Mouse (Mus musculus) embryonic facial prominence, embryonic 10.5 days (tissue): ENCODE measurements at regions not wholly inside any gene's neighbourhood (a gene's known extent, or its start where the extent isn't known, plus 50 kb on each side); places are given as distances from the start of the nearest gene placed in this dataset.

ENCODE experiments used
- DNase-seq: peaks from one replicate; pipeline ENCODE4 v3.0.0-alpha.2; 2017; ENCODE audit warnings: low spot score
- H3K27ac ChIP-seq: fragments of 300-500 bp; sonication (generic); replicated peaks from 2 replicates; pipeline ENCODE4 v1.5.1; 2016; ENCODE audit warnings: mild to moderate bottlenecking
- H3K27me3 ChIP-seq: fragments of 300-500 bp; sonication (generic); replicated peaks from 2 replicates; pipeline ENCODE4 v1.6.1; 2016; ENCODE audit warnings: low read depth, mild to moderate bottlenecking; ENCODE audit not compliant: poor library complexity, severe bottlenecking
- H3K36me3 ChIP-seq: fragments of 300-500 bp; sonication (generic); replicated peaks from 2 replicates; pipeline ENCODE4 v1.6.1; 2016; ENCODE audit warnings: mild to moderate bottlenecking, moderate library complexity
- H3K4me1 ChIP-seq: fragments of 300-500 bp; sonication (generic); 2 replicates; pipeline ENCODE4 v1.6.1; 2016
- H3K4me3 ChIP-seq: fragments of 300-500 bp; sonication (generic); 2 replicates; pipeline ENCODE4 v1.5.1; 2016; ENCODE audit warnings: mild to moderate bottlenecking, moderate library complexity
- H3K9me3 ChIP-seq: fragments of 300-500 bp; sonication (generic); 2 replicates; pipeline ENCODE4 v1.6.1; 2016; ENCODE audit warnings: mild to moderate bottlenecking
- WGBS: fragments of 180-500 bp; shearing (Covaris S2); methylation state at CpG from one replicate; pipeline ENCODE4 v1.1.7; 2016; 5-methylcytosine and 5-hydroxymethylcytosine counted together

GRCm38 (mm10) chr14:80391418-80391817 is 407.5 kb downstream of the Olfm4 start:
- no peak overlapping the region for H3K27ac ChIP-seq
- no peaks in the 10 kb centered on the region for H3K4me1 ChIP-seq
- 76% methylated on average over 2 of the region's 2 CpGs for WGBS
- no peaks in the 10 kb centered on the region for H3K36me3 ChIP-seq
- no peaks in the 10 kb centered on the region for H3K9me3 ChIP-seq
- H3K4me3 ChIP-seq = no peak overlapping the region
- DNase-seq = no peak
- H3K27me3 ChIP-seq = no peaks in the 10 kb centered on the region

GRCm38 (mm10) chr14:80408317-80408716 is 424.4 kb downstream of the Olfm4 start:
- H3K27ac ChIP-seq = no peak overlapping the region
- H3K36me3 ChIP-seq = no peaks in the 10 kb centered on the region
- 95% methylated on average over 2 of the region's 2 CpGs for WGBS
- no peak for DNase-seq
- no peaks in the 10 kb centered on the region for H3K4me1 ChIP-seq
- H3K9me3 ChIP-seq = no peaks in the 10 kb centered on the region
- H3K4me3 ChIP-seq = no peak overlapping the region
- H3K27me3 ChIP-seq = no peaks in the 10 kb centered on the region

GRCm38 (mm10) chr14:80418810-80419325 is 435.0 kb downstream of the Olfm4 start:
- no peak overlapping the region for H3K27ac ChIP-seq
- H3K9me3 ChIP-seq = no peaks in the 10 kb centered on the region
- no peaks in the 10 kb centered on the region for H3K36me3 ChIP-seq
- H3K4me1 ChIP-seq = no peaks in the 10 kb centered on the region
- no peaks in the 10 kb centered on the region for H3K27me3 ChIP-seq
- WGBS = 93% methylated on average over 3 of the region's 3 CpGs
- no peak for DNase-seq
- no peak overlapping the region for H3K4me3 ChIP-seq

GRCm38 (mm10) chr14:80443820-80444219 is 459.9 kb downstream of the Olfm4 start:
- Histone ChIP-seq H3K36me3 (no peaks in the 10 kb centered on the region), H3K4me3 (no peak overlapping the region), H3K9me3 (no peaks in the 10 kb centered on the region), H3K27me3 (no peaks in the 10 kb centered on the region), H3K4me1 (no peaks in the 10 kb centered on the region), H3K27ac (no peak overlapping the region)
- no peak for DNase-seq

- DNase-seq = no peak
- WGBS = 71% methylated on average over 1 of the region's 1 CpGs
- H3K9me3 ChIP-seq = no peaks in the 10 kb centered on the region
These were observed 487.6 kb downstream of the Olfm4 start for GRCm38 (mm10) chr14:80471470-80471869.

GRCm38 (mm10) chr14:80479918-80480317 is 496.0 kb downstream of the Olfm4 start:
- Histone ChIP-seq H3K36me3 (no peaks in the 10 kb centered on the region), H3K27ac (no peak overlapping the region), H3K4me1 (no peaks in the 10 kb centered on the region), H3K27me3 (no peaks in the 10 kb centered on the region), H3K9me3 (no peaks in the 10 kb centered on the region), H3K4me3 (no peak overlapping the region)
- DNase-seq = no peak

More at GRCm38 (mm10) chr14:80471470-80471869, 487.6 kb downstream of the Olfm4 start:
- Histone ChIP-seq H3K36me3 (no peaks in the 10 kb centered on the region), H3K27me3 (no peaks in the 10 kb centered on the region), H3K4me1 (no peaks in the 10 kb centered on the region), H3K4me3 (no peak overlapping the region), H3K27ac (no peak overlapping the region)

GRCm38 (mm10) chr14:80482771-80483170 is 498.9 kb downstream of the Olfm4 start:
- Histone ChIP-seq H3K4me3 (no peak overlapping the region), H3K9me3 (no peaks in the 10 kb centered on the region), H3K27me3 (no peaks in the 10 kb centered on the region), H3K36me3 (no peaks in the 10 kb centered on the region), H3K4me1 (no peaks in the 10 kb centered on the region), H3K27ac (no peak overlapping the region)
- no peak for DNase-seq
- WGBS = 85% methylated on average over 3 of the region's 3 CpGs

- H3K4me3 ChIP-seq = no peak overlapping the region
- H3K9me3 ChIP-seq = no peaks in the 10 kb centered on the region
- no peaks in the 10 kb centered on the region for H3K36me3 ChIP-seq
- H3K27me3 ChIP-seq = no peaks in the 10 kb centered on the region
- no peak overlapping the region for H3K27ac ChIP-seq
- H3K4me1 ChIP-seq = no peaks in the 10 kb centered on the region
- DNase-seq = no peak
These were observed 500.4 kb downstream of the Olfm4 start for GRCm38 (mm10) chr14:80484256-80484655.

GRCm38 (mm10) chr14:80485149-80485548 is 501.3 kb downstream of the Olfm4 start:
- Histone ChIP-seq H3K27ac (no peak overlapping the region), H3K36me3 (no peaks in the 10 kb centered on the region), H3K9me3 (no peaks in the 10 kb centered on the region)

GRCm38 (mm10) chr14:80486605-80487004 is 502.7 kb downstream of the Olfm4 start:
- WGBS = 91% methylated on average over 6 of the region's 6 CpGs
- peaks cover 3% of the 10 kb centered on the region; the same call in 1 of the 2 replicates for H3K4me1 ChIP-seq
- H3K9me3 ChIP-seq = no peaks in the 10 kb centered on the region
- H3K4me3 ChIP-seq = no peak overlapping the region
- H3K27me3 ChIP-seq = no peaks in the 10 kb centered on the region
- no peak for DNase-seq
- H3K36me3 ChIP-seq = no peaks in the 10 kb centered on the region
- H3K27ac ChIP-seq = no peak overlapping the region

More at GRCm38 (mm10) chr14:80485149-80485548, 501.3 kb downstream of the Olfm4 start:
- Histone ChIP-seq H3K27me3 (no peaks in the 10 kb centered on the region), H3K4me3 (no peak overlapping the region), H3K4me1 (peaks cover 3% of the 10 kb centered on the region; the same call in 1 of the 2 replicates)
- DNase-seq = no peak

- Histone ChIP-seq H3K9me3 (no peaks in the 10 kb centered on the region), H3K4me3 (no peak overlapping the region), H3K36me3 (no peaks in the 10 kb centered on the region), H3K27ac (no peak overlapping the region), H3K4me1 (peaks cover 3% of the 10 kb centered on the region; the same call in 1 of the 2 replicates), H3K27me3 (no peaks in the 10 kb centered on the region)
- 71% methylated on average over 10 of the region's 10 CpGs for WGBS
- DNase-seq = no peak
These were observed 508.4 kb downstream of the Olfm4 start for GRCm38 (mm10) chr14:80492043-80492900.

- Histone ChIP-seq H3K27ac (no peak overlapping the region), H3K9me3 (no peaks in the 10 kb centered on the region), H3K27me3 (no peaks in the 10 kb centered on the region), H3K36me3 (no peaks in the 10 kb centered on the region), H3K4me3 (no peak overlapping the region), H3K4me1 (peaks cover 3% of the 10 kb centered on the region; the same call in 1 of the 2 replicates)
- WGBS = 90% methylated on average over 4 of the region's 4 CpGs
- DNase-seq = no peak
These were observed 509.0 kb downstream of the Olfm4 start for GRCm38 (mm10) chr14:80492901-80493279.

- Histone ChIP-seq H3K9me3 (no peaks in the 10 kb centered on the region), H3K27me3 (no peaks in the 10 kb centered on the region)
- WGBS = 92% methylated on average over 2 of the region's 2 CpGs
These were observed 520.5 kb downstream of the Olfm4 start for GRCm38 (mm10) chr14:80504351-80504750.

More at GRCm38 (mm10) chr14:80504351-80504750, 520.5 kb downstream of the Olfm4 start:
- no peak overlapping the region for H3K27ac ChIP-seq
- H3K36me3 ChIP-seq = no peaks in the 10 kb centered on the region
- H3K4me3 ChIP-seq = no peak overlapping the region
- no peak for DNase-seq
- no peaks in the 10 kb centered on the region for H3K4me1 ChIP-seq
